Mouse (Mus musculus) MEL (cell line): ENCODE measurements around the gene Btbd19.

Source experiments
- EP300 ChIP-seq, 2 experiments: IDR thresholded peaks; 2 replicates each; pipeline ENCODE4 v1.6.1; 2011; ENCODE audit warnings: improper control_type of control experiment in 2 of 2, low read length in 2 of 2, low read depth in 1 of 2, mild to moderate bottlenecking in 1 of 2
- MYC ChIP-seq: IDR thresholded peaks from 2 replicates; pipeline ENCODE4 v1.6.1; 2011; ENCODE audit warnings: low read depth, mild to moderate bottlenecking, low read length, improper control_type of control experiment, moderate library complexity
- ZMIZ1 ChIP-seq: IDR thresholded peaks from 2 replicates; pipeline ENCODE4 v1.6.1; 2012; ENCODE audit warnings: low read depth, mild to moderate bottlenecking, inconsistent platforms, low read length, improper control_type of control experiment, moderate library complexity

DNA sequence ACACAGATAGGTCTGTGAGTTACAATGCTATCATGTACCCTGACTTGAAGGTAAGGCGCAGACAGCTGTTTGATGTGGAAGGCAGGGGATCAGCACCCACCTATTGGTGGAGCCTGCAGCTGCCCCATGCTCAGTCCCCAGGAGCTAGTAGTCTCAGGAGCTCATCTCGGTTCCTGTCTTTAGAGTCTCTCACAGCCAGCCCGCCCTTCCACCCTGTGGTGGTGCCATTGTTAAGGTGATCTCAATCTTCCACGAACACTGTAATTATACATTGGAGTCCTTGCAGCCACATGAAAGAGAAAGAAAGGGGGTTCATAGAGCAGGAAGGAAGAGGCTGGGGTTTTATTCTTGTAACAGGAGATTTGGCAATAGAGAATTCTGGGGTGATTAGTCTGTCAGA, 25.5 kb downstream of the Btbd19 start:
- TF ChIP-seq EP300 (IDR thresholded peaks at IDR 0.05; ENCODE audit: low read depth in 1 of 2, low read length in 2 of 2): no peak
- no peak for TF ChIP-seq MYC
- TF ChIP-seq ZMIZ1: no peak
